Mouse (Mus musculus): Measurements from ENCODE around the gene Ndufb6. TPM values are rescaled to one million over a fixed set of nuclear protein-coding genes. Genes with fewer than 3 reads are reported as not detected.

The Ndufb6 gene
- polyA plus RNA-seq, 1 experiment: 35.5 TPM

- H3K36me3 ChIP-seq (ENCODE audit: control insufficient read depth): peaks cover 54% of the 10 kb centered on the region
Measured at GRCm38 (mm10) chr4:40268204-40268813, 10.9 kb downstream of the Ndufb6 start.

GRCm38 (mm10) chr4:40267681-40268080, 11.5 kb downstream of the Ndufb6 start:
- Histone ChIP-seq H3K4me1 (ENCODE audit: control insufficient read depth) (peaks cover 48% of the 10 kb centered on the region), H3K9me3 (ENCODE audit: control insufficient read depth, low read length) (no peaks in the 10 kb centered on the region), H3K4me3 (replicated peaks) (peak overlapping the region; percentile 96), H3K36me3 (ENCODE audit: control insufficient read depth) (peaks cover 60% of the 10 kb centered on the region), H3K27me3 (ENCODE audit: control insufficient read depth) (no peaks in the 10 kb centered on the region)
- TF ChIP-seq TAL1 (IDR thresholded peaks at IDR 0.05; ENCODE audit: low read length): no peak
- no peak for TF ChIP-seq GATA1 (IDR thresholded peaks at IDR 0.05; ENCODE audit: low read length)

More at GRCm38 (mm10) chr4:40268204-40268813, 10.9 kb downstream of the Ndufb6 start:
- Histone ChIP-seq H3K4me3 (replicated peaks) (peak overlapping the region; percentile 96), H3K4me1 (ENCODE audit: control insufficient read depth) (peaks cover 48% of the 10 kb centered on the region), H3K27me3 (ENCODE audit: control insufficient read depth) (no peaks in the 10 kb centered on the region), H3K9me3 (ENCODE audit: control insufficient read depth, low read length) (no peaks in the 10 kb centered on the region)
- TF ChIP-seq GATA1 (IDR thresholded peaks at IDR 0.05; ENCODE audit: low read length) (no peak), TAL1 (IDR thresholded peaks at IDR 0.05; ENCODE audit: low read length) (no peak)

- Histone ChIP-seq H3K4me3 (replicated peaks) (no peak overlapping the region), H3K9me3 (ENCODE audit: control insufficient read depth, low read length) (no peaks in the 10 kb centered on the region), H3K36me3 (ENCODE audit: control insufficient read depth) (peaks cover 83% of the 10 kb centered on the region), H3K27me3 (ENCODE audit: control insufficient read depth) (no peaks in the 10 kb centered on the region), H3K4me1 (ENCODE audit: control insufficient read depth) (peaks cover 39% of the 10 kb centered on the region)
- TF ChIP-seq GATA1 (IDR thresholded peaks at IDR 0.05; ENCODE audit: low read length) (no peak), TAL1 (IDR thresholded peaks at IDR 0.05; ENCODE audit: low read length) (no peak)
Measured at GRCm38 (mm10) chr4:40264321-40264720, 14.9 kb downstream of the Ndufb6 start.

- H3K4me3 ChIP-seq (replicated peaks): no peak overlapping the region
- H3K4me1 ChIP-seq (ENCODE audit: control insufficient read depth): no peaks in the 10 kb centered on the region
- peaks cover 17% of the 10 kb centered on the region for H3K36me3 ChIP-seq (ENCODE audit: control insufficient read depth)
- no peaks in the 10 kb centered on the region for H3K9me3 ChIP-seq (ENCODE audit: control insufficient read depth, low read length)
- TF ChIP-seq GATA1 (IDR thresholded peaks at IDR 0.05; ENCODE audit: low read length): no peak
- TF ChIP-seq TAL1 (IDR thresholded peaks at IDR 0.05; ENCODE audit: low read length): no peak
- H3K27me3 ChIP-seq (ENCODE audit: control insufficient read depth): no peaks in the 10 kb centered on the region
Measured at GRCm38 (mm10) chr4:40254385-40255103, 24.7 kb downstream of the Ndufb6 start.

- Histone ChIP-seq H3K4me3 (replicated peaks) (no peak overlapping the region), H3K9me3 (ENCODE audit: control insufficient read depth, low read length) (no peaks in the 10 kb centered on the region), H3K36me3 (ENCODE audit: control insufficient read depth) (peaks cover 9% of the 10 kb centered on the region), H3K4me1 (ENCODE audit: control insufficient read depth) (no peaks in the 10 kb centered on the region), H3K27me3 (ENCODE audit: control insufficient read depth) (no peaks in the 10 kb centered on the region)
- no peak for TF ChIP-seq TAL1 (IDR thresholded peaks at IDR 0.05; ENCODE audit: low read length)
- TF ChIP-seq GATA1 (IDR thresholded peaks at IDR 0.05; ENCODE audit: low read length): no peak
Measured at GRCm38 (mm10) chr4:40253766-40254165, 25.5 kb downstream of the Ndufb6 start.

- H3K4me1 ChIP-seq (ENCODE audit: control insufficient read depth): no peaks in the 10 kb centered on the region
- TF ChIP-seq TAL1 (IDR thresholded peaks at IDR 0.05; ENCODE audit: low read length): no peak
- TF ChIP-seq GATA1 (IDR thresholded peaks at IDR 0.05; ENCODE audit: low read length): no peak
- H3K4me3 ChIP-seq (replicated peaks): no peak overlapping the region
- H3K9me3 ChIP-seq (ENCODE audit: control insufficient read depth, low read length): no peaks in the 10 kb centered on the region
- no peaks in the 10 kb centered on the region for H3K36me3 ChIP-seq (ENCODE audit: control insufficient read depth)
- H3K27me3 ChIP-seq (ENCODE audit: control insufficient read depth): no peaks in the 10 kb centered on the region
Measured at GRCm38 (mm10) chr4:40250984-40251383, 28.2 kb downstream of the Ndufb6 start.

GRCm38 (mm10) chr4:40244035-40244434, 35.2 kb downstream of the Ndufb6 start:
- Histone ChIP-seq H3K36me3 (ENCODE audit: control insufficient read depth) (no peaks in the 10 kb centered on the region), H3K9me3 (ENCODE audit: control insufficient read depth, low read length) (no peaks in the 10 kb centered on the region), H3K4me1 (ENCODE audit: control insufficient read depth) (peaks cover 8% of the 10 kb centered on the region), H3K4me3 (replicated peaks) (no peak overlapping the region), H3K27me3 (ENCODE audit: control insufficient read depth) (peaks cover 2% of the 10 kb centered on the region)
- no peak for TF ChIP-seq TAL1 (IDR thresholded peaks at IDR 0.05; ENCODE audit: low read length)
- no peak for TF ChIP-seq GATA1 (IDR thresholded peaks at IDR 0.05; ENCODE audit: low read length)

- no peak overlapping the region for H3K4me3 ChIP-seq (replicated peaks)
- TF ChIP-seq TAL1 (IDR thresholded peaks at IDR 0.05; ENCODE audit: low read length): no peak
- no peak for TF ChIP-seq GATA1 (IDR thresholded peaks at IDR 0.05; ENCODE audit: low read length)
- H3K9me3 ChIP-seq (ENCODE audit: control insufficient read depth, low read length): no peaks in the 10 kb centered on the region
- no peaks in the 10 kb centered on the region for H3K36me3 ChIP-seq (ENCODE audit: control insufficient read depth)
- peaks cover 5% of the 10 kb centered on the region for H3K27me3 ChIP-seq (ENCODE audit: control insufficient read depth)
- peaks cover 12% of the 10 kb centered on the region for H3K4me1 ChIP-seq (ENCODE audit: control insufficient read depth)
Measured at GRCm38 (mm10) chr4:40243006-40243405, 36.2 kb downstream of the Ndufb6 start.

- Histone ChIP-seq H3K4me3 (replicated peaks) (no peak overlapping the region), H3K36me3 (ENCODE audit: control insufficient read depth) (no peaks in the 10 kb centered on the region), H3K9me3 (ENCODE audit: control insufficient read depth, low read length) (no peaks in the 10 kb centered on the region), H3K4me1 (ENCODE audit: control insufficient read depth) (peaks cover 12% of the 10 kb centered on the region), H3K27me3 (ENCODE audit: control insufficient read depth) (peaks cover 5% of the 10 kb centered on the region)
- TF ChIP-seq TAL1 (IDR thresholded peaks at IDR 0.05; ENCODE audit: low read length) (no peak), GATA1 (IDR thresholded peaks at IDR 0.05; ENCODE audit: low read length) (no peak)
Measured at GRCm38 (mm10) chr4:40241928-40242327, 37.3 kb downstream of the Ndufb6 start.

All from erythroblast, embryonic 14.5 days (primary cell).